Mouse (Mus musculus) kidney, postnatal 10 days (tissue): Measurements from ENCODE around the gene Vmn1r157.
"Not testable (repeated sequence)": the region's sequence is repeated elsewhere in the genome, so short reads cannot be mapped to it uniquely, and the experiment has no call there.

Experiments used
- DNase-seq: peaks from one replicate; pipeline ENCODE4 v3.0.0; 2021; ENCODE audit warnings: mixed read lengths

Gene Vmn1r157

DNA sequence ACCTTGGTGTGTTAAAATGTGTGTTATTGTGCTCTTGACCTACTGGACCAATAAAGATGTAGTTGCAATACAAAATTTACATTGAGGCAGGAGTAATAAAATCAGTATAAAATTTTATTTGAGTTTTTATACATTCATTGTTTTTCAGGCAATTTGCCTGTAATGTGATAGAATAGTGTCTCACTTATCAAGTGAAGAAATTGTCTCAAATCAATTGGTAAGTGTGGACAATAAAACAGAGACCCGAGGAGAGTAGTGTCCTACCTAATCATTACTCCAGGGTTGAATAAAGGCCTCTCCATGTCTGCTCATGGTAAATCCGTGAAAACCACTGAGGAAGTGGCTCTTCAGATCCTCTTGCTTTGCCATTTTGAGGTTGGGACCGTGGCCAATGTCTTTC is at the start of gene Vmn1r157:
Gene Vmn1r157 (plus strand): TSS at position 301 of the 400 bp plus-strand sequence.
- DNase-seq = not testable (repeated sequence)

DNA sequence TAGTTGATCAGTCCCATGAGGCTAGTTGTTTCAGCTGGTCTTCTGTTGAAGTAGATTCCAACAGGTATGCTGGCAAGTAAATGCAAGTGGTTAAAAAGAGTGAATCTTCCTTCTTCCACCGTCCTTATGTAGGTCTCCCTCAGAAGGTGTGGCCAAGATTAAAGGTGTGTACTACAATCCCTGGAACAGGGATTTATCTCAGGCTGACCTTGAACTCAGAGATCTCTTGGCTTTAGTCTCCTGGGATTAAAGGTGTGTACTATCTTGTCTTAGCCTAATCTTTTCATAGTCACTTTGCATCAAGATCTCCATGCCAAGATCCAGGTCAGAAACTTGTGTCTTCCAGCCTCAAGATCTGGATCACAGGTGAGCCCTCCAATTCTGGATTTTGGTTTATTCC is 41.9 kb upstream of the Vmn1r157 start, which contains the start of gene Gm4567:
Gene Gm4567 (minus strand): TSS at position 101 of the 400 bp plus-strand sequence.
- DNase-seq = not testable (repeated sequence)

DNA sequence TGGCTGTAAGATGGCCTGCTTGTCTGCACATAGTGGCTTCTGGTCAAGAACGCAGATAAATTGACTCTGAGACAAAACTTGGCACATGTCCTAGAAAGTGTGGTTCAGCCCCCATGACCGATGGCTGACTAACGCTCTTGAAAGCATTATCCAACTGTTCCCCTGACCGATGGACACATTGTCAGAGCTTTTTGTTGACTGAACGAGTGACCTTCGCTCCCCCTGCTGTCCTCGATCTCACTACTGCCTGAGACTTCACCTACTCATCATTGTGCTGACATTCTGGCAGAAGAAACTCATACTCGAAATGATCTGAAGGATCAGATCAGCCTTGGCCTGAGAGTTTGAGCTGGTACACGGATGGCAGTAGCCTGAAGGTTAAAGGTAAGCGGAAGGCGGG is 14.5 kb downstream of the Vmn1r157 start:
- DNase-seq = not testable (repeated sequence)

DNA sequence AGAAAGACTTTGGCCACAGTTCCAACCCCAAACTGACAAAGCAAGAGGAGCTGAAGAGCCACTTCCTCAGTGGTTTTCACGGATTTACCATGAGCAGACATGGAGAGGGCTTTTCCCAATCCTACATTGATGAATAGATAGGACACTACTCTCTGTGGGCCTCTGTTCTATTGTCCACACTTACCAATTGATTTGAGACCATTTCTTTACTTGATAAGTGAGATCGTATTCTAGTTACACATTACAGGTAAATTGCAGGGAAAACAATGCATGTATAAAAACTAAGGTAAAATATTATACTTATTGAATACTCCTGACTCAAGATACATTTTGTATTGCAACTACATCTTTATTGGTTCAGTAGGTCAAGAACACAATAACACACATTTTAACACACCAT is 29.2 kb downstream of the Vmn1r157 start, which contains the start of gene Vmn1r158:
Gene Vmn1r158 (minus strand): TSS at position 101 of the 400 bp plus-strand sequence.
- not testable (repeated sequence) for DNase-seq
